Mouse (Mus musculus): ENCODE measurements around the gene Fut7.

- TF ChIP-seq POLR2A (IDR thresholded peaks at IDR 0.05; ENCODE audit: insufficient read depth, low read length) (no peak), EP300 (IDR thresholded peaks at IDR 0.05; ENCODE audit: insufficient read depth, low read depth, low read length) (no peak)
These were observed 1.2 kb upstream of the Fut7 start for GRCm38 (mm10) chr2:25421896-25422295.
